Mouse (Mus musculus) hindbrain, embryonic 10.5 days (tissue): Measurements from ENCODE around the gene Spata20. TPM values are rescaled to one million over a fixed set of nuclear protein-coding genes. Genes with fewer than 3 reads are reported as not detected.

Experiments used
- DNase-seq: peaks from one replicate; pipeline ENCODE4 v3.0.0-alpha.2; 2017; ENCODE audit warnings: low spot score
- H3K27ac ChIP-seq: fragments of 300-500 bp; sonication (generic); 2 replicates; pipeline ENCODE4 v1.5.1; 2016; ENCODE audit warnings: mild to moderate bottlenecking, moderate library complexity
- H3K27me3 ChIP-seq: fragments of 300-500 bp; sonication (generic); 2 replicates; pipeline ENCODE4 v1.6.1; 2016; ENCODE audit warnings: mild to moderate bottlenecking; ENCODE audit not compliant: poor library complexity, insufficient read depth, severe bottlenecking
- H3K36me3 ChIP-seq: fragments of 300-500 bp; sonication (generic); 2 replicates; pipeline ENCODE4 v1.6.1; 2016; ENCODE audit warnings: mild to moderate bottlenecking, moderate library complexity
- H3K4me1 ChIP-seq: fragments of 300-500 bp; sonication (generic); replicated peaks from 2 replicates; pipeline ENCODE4 v1.6.1; 2016; ENCODE audit warnings: mild to moderate bottlenecking
- H3K4me3 ChIP-seq: fragments of 300-500 bp; sonication (generic); 2 replicates; pipeline ENCODE4 v1.5.1; 2016; ENCODE audit warnings: mild to moderate bottlenecking, moderate library complexity
- H3K9me3 ChIP-seq: fragments of 300-500 bp; sonication (generic); 2 replicates; pipeline ENCODE4 v1.6.1; 2016; ENCODE audit warnings: mild to moderate bottlenecking, moderate library complexity
- WGBS: fragments of 180-500 bp; shearing (Covaris S2); methylation state at CpG from one replicate; pipeline ENCODE4 v1.1.7; 2016; 5-methylcytosine and 5-hydroxymethylcytosine counted together
- polyA plus RNA-seq: library from polyadenylated mRNA; unstranded; fragments of >200 nt; fragmentation: Nextera tagmentation; extraction: Ambion mirVana; gene quantifications from 2 replicates; pipeline ENCODE4 v1.2.1, GENCODE M21; 2016

Gene Spata20
- polyA plus RNA-seq, 1 experiment from 2014 or later, result 0.05 TPM

GRCm38 (mm10) chr11:94440421-94440820 lies 45.6 kb downstream of the Spata20 start:
- Histone ChIP-seq H3K27ac (peak overlapping the region; percentile 79), H3K27me3 (peaks cover 3% of the 10 kb centered on the region; the same call in 1 of the 2 replicates), H3K9me3 (no peaks in the 10 kb centered on the region), H3K36me3 (peaks cover 38% of the 10 kb centered on the region), H3K4me1 (peaks cover 73% of the 10 kb centered on the region), H3K4me3 (no peak overlapping the region)
- DNase-seq, result no peak
- 81% methylated on average over 6 of the region's 6 CpGs for WGBS

- Histone ChIP-seq H3K27me3 (peaks cover 29% of the 10 kb centered on the region), H3K4me3 (no peak overlapping the region), H3K36me3 (peaks cover 73% of the 10 kb centered on the region), H3K9me3 (no peaks in the 10 kb centered on the region), H3K4me1 (peaks cover 75% of the 10 kb centered on the region), H3K27ac (peak overlapping the region; percentile 88)
- WGBS, result 24% methylated on average over 9 of the region's 9 CpGs
- DNase-seq, result peak; percentile 66
Observed at GRCm38 (mm10) chr11:94429011-94429651, 56.8 kb downstream of the Spata20 start.

Other genes starting within 250 kb of the Spata20 start
- 0.61 and 2.0 TPM in 2 replicates for gene Wfikkn2, start 240.2 kb downstream of the Spata20 start, polyA plus RNA-seq
- gene Gm21885, start 204.3 kb downstream of the Spata20 start, polyA plus RNA-seq, result not detected in 2 replicates
- gene Luc7l3, start 164.2 kb downstream of the Spata20 start, polyA plus RNA-seq, result 72.3 and 103 TPM in 2 replicates
- gene Ankrd40, start 158.2 kb downstream of the Spata20 start, polyA plus RNA-seq, result 11.7 and 12.5 TPM in 2 replicates
- 0.46 and 0.48 TPM in 2 replicates for gene Abcc3, start 93.2 kb downstream of the Spata20 start, polyA plus RNA-seq
- gene Cacna1g, start 12.0 kb downstream of the Spata20 start, polyA plus RNA-seq, result 5.3 and 7.7 TPM in 2 replicates
- 1.7 and 1.9 TPM in 2 replicates for gene Epn3, start 13.8 kb upstream of the Spata20 start, polyA plus RNA-seq
- 3.9 and 4.6 TPM in 2 replicates for gene Mycbpap, start 35.6 kb upstream of the Spata20 start, polyA plus RNA-seq
- gene Rsad1, start 63.1 kb upstream of the Spata20 start, polyA plus RNA-seq, result 3.6 and 4.3 TPM in 2 replicates
- 0.19 and 0.29 TPM in 2 replicates for gene Chad, start 78.9 kb upstream of the Spata20 start, polyA plus RNA-seq
- gene Acsf2, start 115.7 kb upstream of the Spata20 start, polyA plus RNA-seq, result 3.7 and 4.5 TPM in 2 replicates
- gene Lrrc59, start 143.6 kb upstream of the Spata20 start, polyA plus RNA-seq, result 274 and 275 TPM in 2 replicates
- 133 and 157 TPM in 2 replicates for gene Mrpl27, start 167.6 kb upstream of the Spata20 start, polyA plus RNA-seq
- gene Eme1, start 167.8 kb upstream of the Spata20 start, polyA plus RNA-seq, result 42.3 and 57.1 TPM in 2 replicates
- gene Xylt2, start 191.3 kb upstream of the Spata20 start, polyA plus RNA-seq, result 13.9 and 16.7 TPM in 2 replicates
- not detected in 2 replicates for gene Gm11541, start 218.3 kb upstream of the Spata20 start, polyA plus RNA-seq